Mouse (Mus musculus) intestine, embryonic 14.5 days (tissue): Measurements from ENCODE around the gene Stam2. TPM values are rescaled to one million over a fixed set of nuclear protein-coding genes. Genes with fewer than 3 reads are reported as not detected.

Experiments used
- ATAC-seq: fragments of 200-750 bp; cut with Nextera tagmentation; replicated peaks from 2 replicates; pipeline ENCODE4 v1.8.0; 2017; ENCODE audit warnings: low read depth, moderate number of reproducible peaks, moderate TSS enrichment, moderate library complexity; ENCODE audit not compliant: low FRiP score, low TSS enrichment
- DNase-seq: peaks from one replicate; pipeline ENCODE4 v3.0.0-alpha.2; 2018; ENCODE audit warnings: low spot score
- H3K27ac ChIP-seq: fragments of 300-500 bp; sonication (generic); 2 replicates; pipeline ENCODE4 v1.5.1; 2014; ENCODE audit warnings: low read depth, mild to moderate bottlenecking, control low read depth
- H3K27me3 ChIP-seq: fragments of 300-500 bp; sonication (generic); replicated peaks from 2 replicates; pipeline ENCODE4 v1.6.1; 2014; ENCODE audit warnings: low read length, control low read depth; ENCODE audit not compliant: control insufficient read depth, insufficient read depth
- H3K36me3 ChIP-seq: fragments of 300-500 bp; sonication (generic); 2 replicates; pipeline ENCODE4 v1.6.1; 2014; ENCODE audit warnings: low read length, control low read depth; ENCODE audit not compliant: control insufficient read depth, insufficient read depth
- H3K4me1 ChIP-seq: fragments of 300-500 bp; sonication (generic); replicated peaks from 2 replicates; pipeline ENCODE4 v1.6.1; 2014; ENCODE audit warnings: low read length, control low read depth, mixed read lengths; ENCODE audit not compliant: control insufficient read depth, insufficient read depth
- H3K4me2 ChIP-seq: fragments of 300-500 bp; sonication (generic); 2 replicates; pipeline ENCODE4 v1.6.1; 2014; ENCODE audit warnings: low read length
- H3K4me3 ChIP-seq: fragments of 300-500 bp; sonication (generic); 2 replicates; pipeline ENCODE4 v1.5.1; 2014; ENCODE audit warnings: low read depth, low read length, control low read depth, mixed read lengths
- H3K9ac ChIP-seq: fragments of 300-500 bp; sonication (generic); 2 replicates; pipeline ENCODE4 v1.6.1; 2014; ENCODE audit warnings: mild to moderate bottlenecking, low read length
- H3K9me3 ChIP-seq: fragments of 300-500 bp; sonication (generic); 2 replicates; pipeline ENCODE4 v1.6.1; 2016; ENCODE audit warnings: low read length, control low read depth; ENCODE audit not compliant: control insufficient read depth
- WGBS: fragments of 180-500 bp; shearing (Covaris S2); extraction: QIAGEN DNeasy Blood & Tissue Kit; methylation state at CpG from one replicate; pipeline ENCODE4 v1.1.7; 2014; 5-methylcytosine and 5-hydroxymethylcytosine counted together
- polyA plus RNA-seq: library from polyadenylated mRNA; unstranded; fragments of >200 nt; fragmentation: Nextera tagmentation; extraction: Ambion mirVana; gene quantifications from 2 replicates; pipeline ENCODE4 v1.2.1, GENCODE M21; 2014

The Stam2 gene
- 33.2 and 34.4 TPM in 2 replicates for polyA plus RNA-seq

GRCm38 (mm10) chr2:52742256-52743158 lies at the start of gene Stam2:
Gene Stam2, minus strand, starts transcription at chr2:52742281.
- Histone ChIP-seq H3K9me3 (no peaks in the 10 kb centered on the region), H3K4me3 (peak within 1 kb of the TSS; percentile 89), H3K27ac (peak within 1 kb of the TSS; percentile 96), H3K4me1 (no peaks in the 10 kb centered on the region), H3K27me3 (no peaks in the 10 kb centered on the region), H3K9ac (peak within 1 kb of the TSS; percentile 94), H3K4me2 (peak within 1 kb of the TSS; percentile 78), H3K36me3 (no peaks in the 10 kb centered on the region)
- DNase-seq (peak; percentile 99), ATAC-seq (peak; percentile 91)
- WGBS, result 7% methylated on average over 54 of the region's 54 CpGs

GRCm38 (mm10) chr2:52785106-52785721 lies 43.1 kb upstream of the Stam2 start:
- no peak overlapping the region for H3K4me2 ChIP-seq
- no peak overlapping the region for H3K27ac ChIP-seq
- no peaks in the 10 kb centered on the region for H3K27me3 ChIP-seq
- H3K36me3 ChIP-seq, result no peaks in the 10 kb centered on the region
- 47% methylated on average over 3 of the region's 3 CpGs for whole genome bisulfite sequencing
- no peak overlapping the region for H3K9ac ChIP-seq
- no peaks in the 10 kb centered on the region for H3K9me3 ChIP-seq
- no peak overlapping the region for H3K4me3 ChIP-seq
- no peaks in the 10 kb centered on the region for H3K4me1 ChIP-seq
- ATAC-seq (no peak), DNase-seq (no peak)

DNA sequence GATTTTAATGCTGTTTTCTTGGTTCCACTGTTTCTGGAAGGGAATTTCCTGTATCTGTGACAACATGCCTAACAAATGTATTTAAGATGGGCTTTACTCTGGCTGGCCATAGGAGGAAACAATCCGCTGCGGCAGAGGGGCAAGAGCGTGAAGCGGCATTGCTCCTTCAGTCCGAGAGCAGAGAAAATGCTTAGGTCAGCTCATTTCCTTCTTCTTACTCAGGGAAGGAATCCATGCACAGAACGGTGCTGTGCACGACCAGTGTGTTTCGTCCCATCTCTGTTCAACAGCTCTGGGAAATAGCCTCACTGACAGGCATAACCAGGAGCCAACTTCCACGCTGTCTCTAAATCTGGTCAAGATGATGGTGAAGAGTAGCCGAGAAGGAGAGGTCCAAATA lies 37.9 kb upstream of the Stam2 start:
- Histone ChIP-seq H3K36me3 (no peaks in the 10 kb centered on the region), H3K4me1 (0 out of 2 replicates have a peak, but pooled peaks cover 9% of the 10 kb centered on the region), H3K4me3 (no peak overlapping the region), H3K4me2 (peak overlapping the region; percentile 26), H3K27me3 (no peaks in the 10 kb centered on the region), H3K9me3 (no peaks in the 10 kb centered on the region), H3K9ac (no peak overlapping the region), H3K27ac (no peak overlapping the region)
- WGBS, result 77% methylated on average over 10 of the region's 10 CpGs
- DNase-seq (no peak), ATAC-seq (no peak)

- DNase-seq (peak; percentile 53), ATAC-seq (0 out of 2 replicates have a peak, but pooled peaks have one; percentile 27)
- Histone ChIP-seq H3K27ac (no peak overlapping the region), H3K36me3 (no peaks in the 10 kb centered on the region), H3K4me1 (0 out of 2 replicates have a peak, but pooled peaks cover 9% of the 10 kb centered on the region), H3K9me3 (no peaks in the 10 kb centered on the region), H3K27me3 (no peaks in the 10 kb centered on the region), H3K4me2 (peak overlapping the region; percentile 26), H3K9ac (no peak overlapping the region), H3K4me3 (no peak overlapping the region)
- 62% methylated on average over 9 of the region's 9 CpGs for WGBS
Measured at GRCm38 (mm10) chr2:52779381-52779780, 37.3 kb upstream of the Stam2 start.

- ATAC-seq, result no peak
- Histone ChIP-seq H3K9me3 (no peaks in the 10 kb centered on the region), H3K4me2 (no peak overlapping the region), H3K36me3 (no peaks in the 10 kb centered on the region), H3K27me3 (no peaks in the 10 kb centered on the region), H3K9ac (no peak overlapping the region), H3K4me1 (0 out of 2 replicates have a peak, but pooled peaks cover 9% of the 10 kb centered on the region), H3K27ac (no peak overlapping the region), H3K4me3 (no peak overlapping the region)
- WGBS, result 92% methylated on average over 2 of the region's 2 CpGs
- DNase-seq, result no peak
Measured at GRCm38 (mm10) chr2:52777839-52778238, 35.8 kb upstream of the Stam2 start.

GRCm38 (mm10) chr2:52774373-52774772 lies 32.3 kb upstream of the Stam2 start:
- Histone ChIP-seq H3K9ac (no peak overlapping the region), H3K27me3 (no peaks in the 10 kb centered on the region), H3K27ac (no peak overlapping the region), H3K36me3 (no peaks in the 10 kb centered on the region), H3K4me1 (0 out of 2 replicates have a peak, but pooled peaks cover 1% of the 10 kb centered on the region), H3K9me3 (no peaks in the 10 kb centered on the region), H3K4me3 (no peak overlapping the region), H3K4me2 (no peak overlapping the region)
- DNase-seq (no peak), ATAC-seq (no peak)
- WGBS, result 70% methylated on average over 1 of the region's 1 CpGs

DNA sequence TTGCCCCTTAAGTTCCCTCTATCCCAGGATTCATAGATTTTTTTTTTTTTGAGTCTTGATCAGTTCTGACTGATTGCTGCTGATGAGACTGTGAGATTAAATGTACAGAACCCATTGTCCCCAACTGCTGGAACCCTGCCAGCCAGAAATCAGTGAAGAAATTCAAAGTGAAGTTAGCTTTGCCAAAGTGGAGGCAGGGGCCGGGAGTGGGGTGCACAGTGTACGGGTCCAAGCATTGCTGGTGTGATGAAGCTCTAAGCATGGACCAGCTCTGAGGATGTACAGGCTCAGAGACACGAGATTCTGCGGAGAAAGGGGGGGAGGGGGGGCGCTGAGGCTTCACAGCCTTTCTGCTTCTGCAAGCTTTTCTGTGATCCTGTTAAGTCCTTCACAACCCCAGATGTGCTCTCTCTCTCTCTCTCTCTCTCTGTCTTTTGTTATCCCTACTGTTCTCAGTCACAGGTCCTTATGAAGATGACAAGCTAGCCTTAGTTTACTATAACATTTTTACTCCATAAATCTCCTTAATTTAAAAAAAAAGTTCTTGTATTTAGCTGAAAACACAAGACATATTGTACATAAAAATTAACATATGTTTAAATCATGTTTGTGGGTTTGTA lies 30.8 kb upstream of the Stam2 start:
- Histone ChIP-seq H3K27me3 (no peaks in the 10 kb centered on the region), H3K9ac (no peak overlapping the region), H3K9me3 (no peaks in the 10 kb centered on the region), H3K27ac (no peak overlapping the region), H3K36me3 (no peaks in the 10 kb centered on the region), H3K4me1 (no peaks in the 10 kb centered on the region), H3K4me2 (no peak overlapping the region), H3K4me3 (no peak overlapping the region)
- 43% methylated on average over 5 of the region's 5 CpGs for WGBS
- ATAC-seq (no peak), DNase-seq (no peak)

DNA sequence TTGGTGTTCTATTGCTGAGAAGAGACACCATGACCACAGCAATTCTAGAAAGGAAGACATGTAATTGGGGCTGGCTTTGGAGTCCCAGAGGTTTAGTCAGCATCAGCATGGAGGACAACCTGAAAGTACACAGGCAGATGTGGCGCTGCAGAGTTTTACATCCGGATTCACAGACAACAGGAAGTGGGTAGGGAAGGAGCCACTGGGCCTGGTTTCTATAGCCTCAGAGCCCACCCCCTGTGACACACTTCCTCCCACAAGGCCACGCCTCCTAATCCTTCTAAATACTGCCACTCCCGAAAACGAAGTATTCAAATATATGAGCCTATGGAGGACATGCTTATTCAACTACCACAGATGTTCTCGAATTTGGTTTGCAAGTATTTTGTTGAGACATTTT lies 23.0 kb upstream of the Stam2 start:
- H3K4me1 ChIP-seq, result no peaks in the 10 kb centered on the region
- no peaks in the 10 kb centered on the region for H3K9me3 ChIP-seq
- no peak overlapping the region for H3K4me3 ChIP-seq
- 91% methylated on average over 6 of the region's 6 CpGs for WGBS
- no peak overlapping the region for H3K4me2 ChIP-seq
- no peaks in the 10 kb centered on the region for H3K27me3 ChIP-seq
- no peak for DNase-seq
- H3K9ac ChIP-seq, result no peak overlapping the region
- no peak for ATAC-seq
- H3K27ac ChIP-seq, result no peak overlapping the region
- H3K36me3 ChIP-seq, result no peaks in the 10 kb centered on the region
